Mouse (Mus musculus) midbrain, embryonic 16.5 days (tissue): ENCODE results near the gene Golga5. TPM values are rescaled to one million over a fixed set of nuclear protein-coding genes. Genes with fewer than 3 reads are reported as not detected.
A peak's percentile ranks its signal among the peaks of the same experiment; 100 is the strongest.
"Not testable (repeated sequence)": the region's sequence is repeated elsewhere in the genome, so short reads cannot be mapped to it uniquely, and the experiment has no call there.

Source experiments
- ATAC-seq: fragments of 200-750 bp; cut with Nextera tagmentation; 2 replicates; pipeline ENCODE4 v1.8.0; 2017; ENCODE audit warnings: moderate TSS enrichment
- H3K27ac ChIP-seq: fragments of 300-500 bp; sonication (generic); 2 replicates; pipeline ENCODE4 v1.5.1; 2014; ENCODE audit warnings: mild to moderate bottlenecking, low read length, mixed read lengths
- H3K27me3 ChIP-seq: fragments of 300-500 bp; sonication (generic); 2 replicates; pipeline ENCODE4 v1.6.1; 2014; ENCODE audit warnings: low read depth, low read length, mixed read lengths; ENCODE audit not compliant: control insufficient read depth, insufficient read depth
- H3K36me3 ChIP-seq: fragments of 300-500 bp; sonication (generic); 2 replicates; pipeline ENCODE4 v1.6.1; 2014; ENCODE audit warnings: mild to moderate bottlenecking, low read length, moderate library complexity, mixed read lengths; ENCODE audit not compliant: control insufficient read depth, insufficient read depth
- H3K4me1 ChIP-seq: fragments of 300-500 bp; sonication (generic); 2 replicates; pipeline ENCODE4 v1.6.1; 2014; ENCODE audit warnings: mild to moderate bottlenecking, low read length, mixed read lengths; ENCODE audit not compliant: control insufficient read depth, insufficient read depth
- H3K4me2 ChIP-seq: fragments of 300-500 bp; sonication (generic); 2 replicates; pipeline ENCODE4 v1.6.1; 2014; ENCODE audit warnings: mild to moderate bottlenecking, low read length, mixed read lengths
- H3K4me3 ChIP-seq: fragments of 300-500 bp; sonication (generic); 2 replicates; pipeline ENCODE4 v1.5.1; 2014; ENCODE audit warnings: low read depth, mild to moderate bottlenecking, low read length, moderate library complexity, mixed read lengths
- H3K9ac ChIP-seq: fragments of 300-500 bp; sonication (generic); 2 replicates; pipeline ENCODE4 v1.6.1; 2014; ENCODE audit warnings: low read depth, low read length, mixed read lengths
- H3K9me3 ChIP-seq: fragments of 300-500 bp; sonication (generic); replicated peaks from 2 replicates; pipeline ENCODE4 v1.6.1; 2014; ENCODE audit warnings: mild to moderate bottlenecking, low read length, mixed read lengths; ENCODE audit not compliant: control insufficient read depth, poor library complexity, severe bottlenecking
- WGBS: fragments of 180-500 bp; shearing (Covaris S2); extraction: QIAGEN DNeasy Blood & Tissue Kit; methylation state at CpG from one replicate; pipeline ENCODE4 v1.1.7; 2014; 5-methylcytosine and 5-hydroxymethylcytosine counted together
- polyA plus RNA-seq: library from polyadenylated mRNA; unstranded; fragments of >200 nt; fragmentation: Nextera tagmentation; extraction: Ambion mirVana; gene quantifications from 2 replicates; pipeline ENCODE4 v1.2.1, GENCODE M21; 2015

Golga5 gene
- polyA plus RNA-seq, 1 experiment from 2014 or later = 28.0 TPM

DNA sequence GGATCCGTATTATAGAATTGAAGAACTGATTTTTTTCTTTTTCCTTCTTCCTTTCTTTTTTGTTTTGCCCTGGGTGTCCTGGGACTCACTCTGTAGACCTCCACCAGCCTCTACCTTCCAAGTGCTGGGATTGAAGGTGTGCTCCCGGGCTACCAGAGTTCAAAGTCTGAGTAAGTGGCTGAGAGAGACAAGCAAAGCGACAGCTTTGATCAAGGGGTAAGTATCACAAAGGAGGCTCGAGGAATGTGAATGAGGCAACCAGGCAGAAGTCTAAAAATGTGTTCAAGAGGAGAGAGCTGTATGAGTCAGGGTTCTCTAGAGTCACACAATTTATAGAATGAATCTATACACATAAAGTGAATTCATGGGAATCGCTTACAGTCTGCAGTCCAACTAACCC is 8.9 kb upstream of the Golga5 start:
- no peaks in the 10 kb centered on the region for H3K27me3 ChIP-seq
- H3K9ac ChIP-seq = no peak overlapping the region
- H3K4me2 ChIP-seq = no peak overlapping the region
- no peaks in the 10 kb centered on the region for H3K36me3 ChIP-seq
- H3K9me3 ChIP-seq = no peaks in the 10 kb centered on the region
- H3K27ac ChIP-seq = no peak overlapping the region
- H3K4me3 ChIP-seq = no peak overlapping the region
- 69% methylated on average over 5 of the region's 5 CpGs for WGBS
- no peaks in the 10 kb centered on the region for H3K4me1 ChIP-seq
- ATAC-seq = no peak

DNA sequence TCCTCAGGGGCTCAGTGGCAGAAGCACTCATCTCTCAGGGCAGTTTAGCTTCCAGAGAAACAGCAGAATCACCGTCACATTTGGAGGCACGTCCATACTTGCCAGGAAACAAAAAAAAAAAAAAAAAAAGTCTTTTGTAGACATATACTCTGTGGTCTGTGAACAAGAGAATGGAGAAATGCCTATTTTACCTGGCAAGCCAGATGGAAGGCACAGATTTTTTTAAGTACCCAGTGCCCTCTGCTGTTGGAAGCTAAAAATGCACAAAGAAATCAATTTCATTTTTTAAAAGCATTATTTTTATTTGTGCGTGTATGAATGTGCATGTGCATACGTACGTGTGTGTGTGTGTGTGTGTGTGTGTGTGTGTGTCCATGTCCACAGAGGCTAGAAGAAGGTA is 7.8 kb upstream of the Golga5 start:
- Histone ChIP-seq H3K4me3 (no peak overlapping the region), H3K9ac (no peak overlapping the region), H3K9me3 (no peaks in the 10 kb centered on the region), H3K27ac (no peak overlapping the region), H3K4me1 (no peaks in the 10 kb centered on the region), H3K27me3 (no peaks in the 10 kb centered on the region), H3K4me2 (no peak overlapping the region), H3K36me3 (no peaks in the 10 kb centered on the region)
- WGBS = 74% methylated on average over 5 of the region's 5 CpGs
- no peak for ATAC-seq

DNA sequence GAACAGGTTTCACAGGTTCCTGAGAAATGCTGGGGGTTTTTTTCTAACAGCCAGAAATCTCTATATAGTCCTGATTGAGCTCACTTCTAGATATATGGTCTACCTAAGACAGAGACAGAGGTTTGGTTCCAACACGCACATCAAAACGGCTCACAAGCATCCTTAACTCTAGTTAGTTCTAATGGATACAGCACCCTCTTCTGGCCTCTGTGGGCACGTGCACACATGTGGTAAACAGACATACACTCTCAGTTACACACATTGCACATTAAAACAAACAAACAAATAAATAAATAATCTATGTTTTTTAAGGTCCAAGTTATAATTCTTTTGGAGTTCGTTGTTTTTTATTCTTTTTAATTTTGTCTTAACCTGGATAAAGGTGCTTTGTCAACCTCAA is 4.3 kb upstream of the Golga5 start:
- Histone ChIP-seq H3K4me1 (peaks cover under 1% of the 10 kb centered on the region), H3K36me3 (no peaks in the 10 kb centered on the region), H3K9me3 (no peaks in the 10 kb centered on the region), H3K27me3 (no peaks in the 10 kb centered on the region), H3K4me2 (no peak overlapping the region), H3K9ac (no peak overlapping the region), H3K27ac (no peak overlapping the region), H3K4me3 (no peak overlapping the region)
- WGBS = 64% methylated on average over 4 of the region's 4 CpGs
- no peak for ATAC-seq

DNA sequence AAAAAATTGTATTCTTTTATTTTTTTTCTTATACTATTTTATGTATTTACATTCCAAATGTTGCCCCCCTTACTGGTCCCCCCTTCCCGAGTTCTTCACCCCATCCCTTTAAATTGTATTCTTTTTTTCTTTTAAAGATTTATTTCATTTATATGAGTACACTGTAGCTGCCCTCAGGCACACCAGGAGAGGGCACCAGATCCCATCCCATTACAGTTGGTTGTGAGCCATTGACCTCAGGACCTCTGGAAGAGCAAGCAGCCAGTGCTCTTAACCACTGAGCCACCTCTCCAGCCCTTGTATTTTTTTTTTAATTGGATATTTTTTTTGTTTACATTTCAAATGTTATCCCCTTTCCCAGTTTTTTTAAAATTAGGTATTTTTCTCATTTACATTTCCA is 799 bp upstream of the Golga5 start:
- H3K9me3 ChIP-seq = no peaks in the 10 kb centered on the region
- no peaks in the 10 kb centered on the region for H3K27me3 ChIP-seq
- peaks cover 7% of the 10 kb centered on the region for H3K4me1 ChIP-seq
- no peak overlapping the region for H3K9ac ChIP-seq
- H3K27ac ChIP-seq = no peak overlapping the region
- peaks cover 5% of the 10 kb centered on the region; the same call in 1 of the 2 replicates for H3K36me3 ChIP-seq
- 0 out of 2 replicates have a peak, but pooled peaks have one; percentile 30 for ATAC-seq
- 97% methylated on average over 1 of the region's 1 CpGs for WGBS
- H3K4me3 ChIP-seq = no peak overlapping the region
- H3K4me2 ChIP-seq = no peak overlapping the region

DNA sequence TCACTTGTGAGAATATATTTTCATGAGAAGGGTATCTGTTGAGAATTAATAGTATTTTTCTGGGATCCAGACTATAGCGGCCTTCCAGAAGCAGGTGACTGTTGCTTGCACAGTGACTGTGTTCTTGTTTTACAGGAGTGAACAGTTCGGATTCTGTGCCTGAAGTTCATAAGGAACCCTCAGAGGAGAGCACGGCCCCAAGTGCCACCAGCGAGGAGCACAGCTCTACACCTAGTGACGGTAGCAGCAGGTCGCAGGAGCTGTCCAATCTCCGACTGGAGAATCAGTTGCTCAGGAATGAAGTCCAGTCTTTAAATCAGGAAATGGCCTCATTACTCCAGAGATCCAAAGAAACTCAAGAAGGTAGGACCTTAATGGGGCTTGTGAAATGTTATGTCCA is 5.5 kb downstream of the Golga5 start:
- Histone ChIP-seq H3K9me3 (no peaks in the 10 kb centered on the region), H3K27me3 (no peaks in the 10 kb centered on the region), H3K27ac (no peak overlapping the region), H3K9ac (no peak overlapping the region), H3K4me2 (no peak overlapping the region), H3K4me1 (peaks cover 7% of the 10 kb centered on the region), H3K4me3 (no peak overlapping the region), H3K36me3 (peaks cover 19% of the 10 kb centered on the region)
- no peak for ATAC-seq
- 94% methylated on average over 7 of the region's 7 CpGs for WGBS

DNA sequence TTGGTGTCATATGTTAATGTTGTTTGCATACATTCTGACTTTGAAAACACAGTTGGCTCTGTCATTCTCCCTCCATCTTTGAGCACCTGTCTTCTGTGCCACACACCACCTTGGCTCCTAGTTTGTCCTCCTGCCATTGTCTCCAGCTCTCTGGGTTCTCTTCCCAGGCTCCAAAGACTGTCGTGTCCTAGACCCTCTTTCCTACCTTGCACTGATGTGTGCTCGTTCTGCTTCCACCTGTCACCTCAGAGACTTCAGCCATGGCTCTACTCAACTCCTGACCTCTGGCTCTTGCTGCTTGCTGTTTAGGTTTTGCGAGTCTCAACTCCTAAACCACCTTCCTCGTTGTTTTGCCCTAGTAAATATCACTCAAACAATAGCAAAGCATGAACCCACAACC is 11.5 kb downstream of the Golga5 start:
- H3K27me3 ChIP-seq = no peaks in the 10 kb centered on the region
- no peak overlapping the region for H3K27ac ChIP-seq
- H3K4me2 ChIP-seq = no peak overlapping the region
- ATAC-seq = no peak
- no peak overlapping the region for H3K4me3 ChIP-seq
- H3K36me3 ChIP-seq = peaks cover 37% of the 10 kb centered on the region
- WGBS = 95% methylated on average over 4 of the region's 4 CpGs
- no peaks in the 10 kb centered on the region for H3K9me3 ChIP-seq
- H3K9ac ChIP-seq = no peak overlapping the region
- no peaks in the 10 kb centered on the region for H3K4me1 ChIP-seq

DNA sequence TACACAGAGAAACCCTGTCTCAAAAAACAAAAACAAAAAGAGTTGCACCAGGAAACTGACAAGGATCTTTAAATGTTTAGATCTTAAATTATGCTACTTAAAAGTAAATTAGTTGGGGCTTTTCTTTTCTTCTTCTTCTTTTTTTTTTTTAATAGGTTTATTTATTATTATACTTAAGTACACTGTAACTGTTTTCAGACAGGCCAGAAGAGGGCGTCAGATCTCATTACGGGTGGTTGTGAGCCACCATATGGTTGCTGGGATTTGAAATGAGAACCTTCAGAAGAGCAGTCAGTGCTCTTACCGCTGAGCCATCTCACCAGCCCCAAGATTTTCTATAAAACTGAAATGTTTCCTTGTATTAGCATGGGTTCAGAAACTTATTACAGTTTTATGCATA is 16.0 kb downstream of the Golga5 start:
- Histone ChIP-seq H3K4me3 (no peak overlapping the region), H3K27me3 (no peaks in the 10 kb centered on the region), H3K9me3 (no peaks in the 10 kb centered on the region), H3K4me2 (no peak overlapping the region), H3K27ac (no peak overlapping the region), H3K9ac (no peak overlapping the region), H3K4me1 (no peaks in the 10 kb centered on the region), H3K36me3 (peaks cover 45% of the 10 kb centered on the region)
- 68% methylated on average over 3 of the region's 3 CpGs for WGBS
- no peak for ATAC-seq

DNA sequence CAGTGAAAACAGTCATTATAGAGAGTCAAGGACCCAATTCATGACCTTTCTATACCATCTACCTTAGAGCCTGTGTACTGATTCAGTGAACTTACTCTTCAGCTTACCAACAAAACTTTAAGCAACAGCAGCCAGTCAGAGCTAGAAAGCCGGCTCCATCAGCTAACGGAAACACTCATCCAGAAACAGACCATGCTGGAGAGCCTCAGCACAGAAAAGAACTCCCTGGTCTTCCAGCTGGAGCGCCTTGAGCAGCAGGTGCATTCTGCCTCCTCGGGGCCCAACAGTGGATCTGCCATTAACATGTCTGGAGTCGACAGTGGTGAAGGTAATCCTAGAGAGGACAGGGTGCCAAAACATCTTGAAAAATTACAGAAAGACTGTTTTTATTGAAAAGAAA is 23.0 kb downstream of the Golga5 start:
- H3K4me2 ChIP-seq = no peak overlapping the region
- no peaks in the 10 kb centered on the region for H3K9me3 ChIP-seq
- no peak for ATAC-seq
- H3K27me3 ChIP-seq = no peaks in the 10 kb centered on the region
- no peak overlapping the region for H3K4me3 ChIP-seq
- no peaks in the 10 kb centered on the region for H3K4me1 ChIP-seq
- 91% methylated on average over 5 of the region's 5 CpGs for WGBS
- peaks cover 32% of the 10 kb centered on the region for H3K36me3 ChIP-seq
- no peak overlapping the region for H3K9ac ChIP-seq
- H3K27ac ChIP-seq = no peak overlapping the region

DNA sequence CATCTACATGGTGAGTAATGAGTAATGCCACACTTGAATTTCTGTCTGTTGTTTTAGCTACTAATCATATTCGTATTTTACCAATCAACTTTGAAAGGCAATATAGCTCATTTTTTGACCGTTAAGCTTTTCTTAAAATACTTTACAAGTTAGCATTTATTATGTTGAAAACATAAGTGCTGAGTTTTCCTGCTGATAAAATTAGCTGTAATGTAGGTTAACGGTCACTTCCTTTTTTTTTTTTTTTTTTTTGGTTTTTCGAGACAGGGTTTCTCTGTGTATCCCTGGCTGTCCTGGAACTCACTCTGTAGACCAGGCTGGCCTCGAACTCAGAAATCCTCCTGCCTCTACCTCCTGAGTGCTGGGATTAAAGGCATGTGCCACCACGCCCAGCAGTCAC is 26.8 kb downstream of the Golga5 start:
- not testable (repeated sequence) for ATAC-seq, H3K27ac ChIP-seq, H3K4me2 ChIP-seq, H3K9me3 ChIP-seq, H3K27me3 ChIP-seq, H3K9ac ChIP-seq, H3K4me3 ChIP-seq, H3K4me1 ChIP-seq
- WGBS = 92% methylated on average over 6 of the region's 6 CpGs
- peaks cover 27% of the 10 kb centered on the region for H3K36me3 ChIP-seq

DNA sequence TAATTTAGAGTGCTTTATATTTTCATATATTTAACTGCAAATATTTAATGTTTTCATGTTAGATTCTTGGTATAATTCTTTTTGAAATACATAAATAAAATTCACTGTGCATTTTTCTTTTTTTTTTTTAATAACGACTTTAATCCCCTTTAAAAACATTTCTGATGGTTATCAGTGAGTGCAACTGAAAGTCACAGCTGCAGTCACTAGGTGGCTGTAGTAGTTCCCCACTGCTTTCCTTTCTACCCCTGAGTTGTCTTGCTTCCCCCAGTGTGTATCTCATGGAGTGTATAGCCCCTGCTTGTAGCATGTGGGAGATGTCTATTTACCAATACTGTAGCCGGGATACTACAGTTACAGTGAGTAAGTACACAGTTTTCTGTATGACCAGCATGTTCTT is 29.0 kb downstream of the Golga5 start:
- Histone ChIP-seq H3K9ac (no peak overlapping the region), H3K9me3 (no peaks in the 10 kb centered on the region), H3K4me1 (no peaks in the 10 kb centered on the region), H3K27ac (no peak overlapping the region), H3K36me3 (peaks cover 16% of the 10 kb centered on the region), H3K27me3 (no peaks in the 10 kb centered on the region), H3K4me3 (no peak overlapping the region), H3K4me2 (no peak overlapping the region)
- 84% methylated on average over 2 of the region's 2 CpGs for WGBS
- ATAC-seq = no peak
